Comparison of ENCODE assay signal across 10 mouse cellular contexts in genomic region chr11:8582101-8582920, GRCm38 (mm10).
DNase-seq lines count a peak whose midpoint lies in the region; ATAC-seq and TF ChIP-seq lines count a peak whose summit lies in the region.
"Had no signal": no experiment of that assay in that cellular context is flagged by ENCODE, and none has a peak within 500 bp of the region (broad histone marks: within the 10 kb centered on the region; RNA-seq: fewer than 3 reads in every experiment).

No protein-coding gene starts in this region.

- DNase-seq in 416B (ENCODE audit: low read depth) (peak; percentile 55), CH12.LX (ENCODE audit: extremely low read depth) (no peak)
- DNase-seq in heart, postnatal 14 days: peak; percentile 19 to 41
- peak; percentile 19 for DNase-seq in lung, postnatal 10 days
- no peak for DNase-seq in cerebellum, adult 2 months
- DNase-seq in urinary bladder, postnatal 14 days (ENCODE audit: low spot score): no peak
- DNase-seq: cerebellum, postnatal 25 days had no signal

- in situ Hi-C loops in CH12.LX (cut with MboI; ENCODE audit: low pct_ligation_motif_present, low pct_unique_long_range_greater_than_20kb, low sequenced_read_pairs): no loop called here

- H3K36me3 ChIP-seq in CH12.LX (replicated peaks in 1 of 2; ENCODE audit: control insufficient read depth in 1 of 2, insufficient read depth in 1 of 2, low read length in 1 of 2): no peaks in the 10 kb centered on the region
- H3K36me3 ChIP-seq in forebrain, embryonic 15.5 days: no peaks in the 10 kb centered on the region
- H3K36me3 ChIP-seq: G1E had no signal

- H3K4me3 ChIP-seq in CH12.LX (replicated peaks in 1 of 3; ENCODE audit: low read depth in 2 of 3, low read length in 2 of 3, poor library complexity in 1 of 3): no peak overlapping the region
- H3K4me3 ChIP-seq in cerebellum, adult 2 months (replicated peaks; ENCODE audit: insufficient read depth, low read depth, low read length): no peak overlapping the region
- no peak overlapping the region for H3K4me3 ChIP-seq in forebrain, embryonic 15.5 days
- H3K4me3 ChIP-seq: limb, embryonic 12.5 days had no signal

- H3K4me1 ChIP-seq in CH12.LX (ENCODE audit: control insufficient read depth in 1 of 2, insufficient read depth in 2 of 2): no peaks in the 10 kb centered on the region
- peaks cover 5% of the 10 kb centered on the region; the same call in 1 of the 2 replicates for H3K4me1 ChIP-seq in cerebellum, adult 2 months (ENCODE audit: control insufficient read depth, insufficient read depth, low read length)
- peaks cover 16% of the 10 kb centered on the region for H3K4me1 ChIP-seq in forebrain, embryonic 15.5 days

- TF ChIP-seq POLR2A in CH12.LX (IDR thresholded peaks at IDR 0.05; ENCODE audit: low read depth, low read length): no peak
- TF ChIP-seq POLR2A in cerebellum, adult 2 months (IDR thresholded peaks at IDR 0.05; ENCODE audit: borderline replicate concordance, insufficient read depth, low read length): no peak

- no peak overlapping the region for H3K4me2 ChIP-seq in CH12.LX (ENCODE audit: insufficient read depth, low read depth, poor library complexity, severe bottlenecking)
- no peak overlapping the region for H3K4me2 ChIP-seq in forebrain, embryonic 15.5 days (replicated peaks)
- H3K4me2 ChIP-seq: limb, embryonic 12.5 days had no signal

- no peaks in the 10 kb centered on the region for H3K79me2 ChIP-seq in CH12.LX (replicated peaks; ENCODE audit: control insufficient read depth, extremely low read depth, insufficient read depth, poor library complexity, severe bottlenecking)

- peak; percentile 56 for TF ChIP-seq RAD21 in CH12.LX (IDR thresholded peaks at IDR 0.05; ENCODE audit: low read depth, low read length)

- no peak overlapping the region for H3K9ac ChIP-seq in CH12.LX (ENCODE audit: insufficient read depth, low read depth)
- no peak overlapping the region for H3K9ac ChIP-seq in forebrain, embryonic 15.5 days (replicated peaks)
- H3K9ac ChIP-seq: limb, embryonic 12.5 days had no signal

- H3K27me3 ChIP-seq in CH12.LX (replicated peaks): no peaks in the 10 kb centered on the region
- H3K27me3 ChIP-seq in cerebellum, adult 2 months (ENCODE audit: control insufficient read depth, insufficient read depth, low read length): no peaks in the 10 kb centered on the region
- H3K27me3 ChIP-seq in forebrain, embryonic 15.5 days: no peaks in the 10 kb centered on the region
- H3K27me3 ChIP-seq: limb, embryonic 12.5 days had no signal

- TF ChIP-seq CTCF in CH12.LX (conservative IDR thresholded peaks at IDR 0.05 in 1 of 2, IDR thresholded peaks at IDR 0.05 in 1 of 2; ENCODE audit: low read depth in 2 of 2, low read length in 2 of 2): peak in 1 of 2 experiments; percentile 55; a peak in 2 of 4 replicates
- no peak for TF ChIP-seq CTCF in cerebellum, adult 2 months (IDR thresholded peaks at IDR 0.05; ENCODE audit: borderline replicate concordance, insufficient read depth, low read depth, low read length)

- no peak for ATAC-seq in forebrain, embryonic 15.5 days (replicated peaks)

- no peak for TF ChIP-seq EP300 in CH12.LX (IDR thresholded peaks at IDR 0.05; ENCODE audit: low read length)

- no peaks in the 10 kb centered on the region for H3K9me3 ChIP-seq in CH12.LX (replicated peaks; ENCODE audit: low read length)
- no peaks in the 10 kb centered on the region for H3K9me3 ChIP-seq in forebrain, embryonic 15.5 days
- H3K9me3 ChIP-seq: limb, embryonic 12.5 days had no signal

- dilution Hi-C loops in CH12.LX (cut with MboI; ENCODE audit: extremely low pct_ligation_motif_present, extremely low pct_unique_long_range_greater_than_20kb, low sequenced_read_pairs): no loop called here

- H3K27ac ChIP-seq in CH12.LX (ENCODE audit: insufficient read depth, low read depth): no peak overlapping the region
- H3K27ac ChIP-seq in cerebellum, adult 2 months (ENCODE audit: insufficient read depth, low read length): no peak overlapping the region
- no peak overlapping the region for H3K27ac ChIP-seq in forebrain, embryonic 15.5 days (replicated peaks)
- H3K27ac ChIP-seq: limb, embryonic 12.5 days had no signal

- 88% methylated on average over 10 of the region's 10 CpGs for WGBS in cerebellum, adult 2 months
- 87% methylated on average over 10 of the region's 10 CpGs for WGBS in forebrain, embryonic 15.5 days

- intact Hi-C loops in heart, postnatal 14 days (cut with DNase I): no loop called here

TF ChIP-seq in CH12.LX, 34 proteins besides CTCF, POLR2A, EP300 and RAD21:
- peak; percentile 50; the same call in 1 of the 2 replicates for TF ChIP-seq SMC3 (IDR thresholded peaks at IDR 0.05; ENCODE audit: low read depth, low read length)
- no peak for TF ChIP-seq NELFE (IDR thresholded peaks at IDR 0.05; ENCODE audit: low read depth, low read length)
- no peak for TF ChIP-seq JUN (IDR thresholded peaks at IDR 0.05; ENCODE audit: insufficient read depth, low read depth, low read length)
- TF ChIP-seq UBTF (IDR thresholded peaks at IDR 0.05; ENCODE audit: low read depth, low read length): no peak
- no peak for TF ChIP-seq CHD2 (IDR thresholded peaks at IDR 0.05; ENCODE audit: low read length)
TF ChIP-seq in CH12.LX: peak in this region for 1.

Comparison
In these comparisons a context has a peak if more than half of its experiments do, and no peak if none do; other contexts are left out.
1. DNase-seq: peak in 416B (single experiment), heart, postnatal 14 days (2 of 2) and lung, postnatal 10 days (single experiment); none in CH12.LX (single experiment), cerebellum, adult 2 months (0 of 2) and urinary bladder, postnatal 14 days (single experiment).